Mouse (Mus musculus): ENCODE measurements around the gene Olfr126.

Gene Olfr126

GRCm38 (mm10) chr17:37847183-37847582 is at the start of gene Olfr126:
Olfr126 (plus strand) TSS chr17:37847483.
- DNase-seq (ENCODE audit: low read depth): no peak

GRCm38 (mm10) chr17:37799588-37799987 is 47.7 kb upstream of the Olfr126 start, which contains the start of gene Olfr124:
Olfr124 (plus strand) TSS chr17:37799888.
- DNase-seq (ENCODE audit: low read depth): no peak

- DNase-seq (ENCODE audit: low read depth): no peak
Observed at GRCm38 (mm10) chr17:37832649-37833048, 14.6 kb upstream of the Olfr126 start, which contains the start of gene Olfr125. Olfr125 (plus strand) TSS chr17:37832949.

- no peak for DNase-seq (ENCODE audit: low read depth)
Observed at GRCm38 (mm10) chr17:37863901-37864300, 16.6 kb downstream of the Olfr126 start.

GRCm38 (mm10) chr17:37869676-37870205 is 22.5 kb downstream of the Olfr126 start:
- no peak for DNase-seq (ENCODE audit: low read depth)

GRCm38 (mm10) chr17:37873830-37874229 is 26.5 kb downstream of the Olfr126 start:
- DNase-seq (ENCODE audit: low read depth): no peak

GRCm38 (mm10) chr17:37900137-37900536 is 52.9 kb downstream of the Olfr126 start, which contains the start of gene Olfr127:
Olfr127 (plus strand) TSS chr17:37900437.
- DNase-seq (ENCODE audit: low read depth): no peak

All from c-Kit-positive CD71-negative TER-119-negative erythroid progenitor cells, embryonic 14.5 days (primary cell).